Mouse (Mus musculus) stomach, embryonic 14.5 days (tissue): Measurements from ENCODE around the gene Ccdc183. TPM values are rescaled to one million over a fixed set of nuclear protein-coding genes. Genes with fewer than 3 reads are reported as not detected.
A peak's percentile ranks its signal among the peaks of the same experiment; 100 is the strongest.

Experiments used
- ATAC-seq: fragments of 200-750 bp; cut with Nextera tagmentation; 2 replicates; pipeline ENCODE4 v1.8.0; 2017; ENCODE audit warnings: low read depth, moderate TSS enrichment; ENCODE audit not compliant: insufficient number of reproducible peaks, insufficient read depth, low FRiP score
- H3K27ac ChIP-seq: fragments of 300-500 bp; sonication (generic); 2 replicates; pipeline ENCODE4 v1.5.1; 2014; ENCODE audit warnings: mild to moderate bottlenecking, low read length, moderate library complexity, mixed read lengths
- H3K27me3 ChIP-seq: fragments of 300-500 bp; sonication (generic); 2 replicates; pipeline ENCODE4 v1.6.1; 2014; ENCODE audit warnings: low read length, control low read depth, mixed read lengths; ENCODE audit not compliant: control insufficient read depth, insufficient read depth
- H3K36me3 ChIP-seq: fragments of 300-500 bp; sonication (generic); 2 replicates; pipeline ENCODE4 v1.6.1; 2014; ENCODE audit warnings: mild to moderate bottlenecking, control low read depth, low read length, moderate library complexity, mixed read lengths; ENCODE audit not compliant: control insufficient read depth, insufficient read depth
- H3K4me1 ChIP-seq: fragments of 300-500 bp; sonication (generic); 2 replicates; pipeline ENCODE4 v1.6.1; 2014; ENCODE audit warnings: low read length, control low read depth, mixed read lengths; ENCODE audit not compliant: control insufficient read depth, insufficient read depth
- H3K4me2 ChIP-seq: fragments of 300-500 bp; sonication (generic); replicated peaks from 2 replicates; pipeline ENCODE4 v1.6.1; 2014; ENCODE audit warnings: low read depth, low read length, control low read depth
- H3K4me3 ChIP-seq: fragments of 300-500 bp; sonication (generic); 2 replicates; pipeline ENCODE4 v1.5.1; 2014; ENCODE audit warnings: low read depth, low read length, control low read depth
- H3K9ac ChIP-seq: fragments of 300-500 bp; sonication (generic); replicated peaks from 2 replicates; pipeline ENCODE4 v1.6.1; 2014; ENCODE audit warnings: low read depth, mild to moderate bottlenecking, control low read depth, low read length, moderate library complexity, mixed read lengths
- H3K9me3 ChIP-seq: fragments of 300-500 bp; sonication (generic); 2 replicates; pipeline ENCODE4 v1.6.1; 2016; ENCODE audit warnings: low read depth, low read length, control low read depth; ENCODE audit not compliant: control insufficient read depth
- WGBS: fragments of 180-500 bp; shearing (Covaris S2); extraction: QIAGEN DNeasy Blood & Tissue Kit; methylation state at CpG from one replicate; pipeline ENCODE4 v1.1.7; 2014; 5-methylcytosine and 5-hydroxymethylcytosine counted together
- polyA plus RNA-seq: library from polyadenylated mRNA; unstranded; fragments of >200 nt; fragmentation: Nextera tagmentation; extraction: Ambion mirVana; gene quantifications from 2 replicates; pipeline ENCODE4 v1.2.1, GENCODE M21; 2014

Ccdc183 gene
- polyA plus RNA-seq, 1 experiment from 2014 or later, result 0.19 TPM

DNA sequence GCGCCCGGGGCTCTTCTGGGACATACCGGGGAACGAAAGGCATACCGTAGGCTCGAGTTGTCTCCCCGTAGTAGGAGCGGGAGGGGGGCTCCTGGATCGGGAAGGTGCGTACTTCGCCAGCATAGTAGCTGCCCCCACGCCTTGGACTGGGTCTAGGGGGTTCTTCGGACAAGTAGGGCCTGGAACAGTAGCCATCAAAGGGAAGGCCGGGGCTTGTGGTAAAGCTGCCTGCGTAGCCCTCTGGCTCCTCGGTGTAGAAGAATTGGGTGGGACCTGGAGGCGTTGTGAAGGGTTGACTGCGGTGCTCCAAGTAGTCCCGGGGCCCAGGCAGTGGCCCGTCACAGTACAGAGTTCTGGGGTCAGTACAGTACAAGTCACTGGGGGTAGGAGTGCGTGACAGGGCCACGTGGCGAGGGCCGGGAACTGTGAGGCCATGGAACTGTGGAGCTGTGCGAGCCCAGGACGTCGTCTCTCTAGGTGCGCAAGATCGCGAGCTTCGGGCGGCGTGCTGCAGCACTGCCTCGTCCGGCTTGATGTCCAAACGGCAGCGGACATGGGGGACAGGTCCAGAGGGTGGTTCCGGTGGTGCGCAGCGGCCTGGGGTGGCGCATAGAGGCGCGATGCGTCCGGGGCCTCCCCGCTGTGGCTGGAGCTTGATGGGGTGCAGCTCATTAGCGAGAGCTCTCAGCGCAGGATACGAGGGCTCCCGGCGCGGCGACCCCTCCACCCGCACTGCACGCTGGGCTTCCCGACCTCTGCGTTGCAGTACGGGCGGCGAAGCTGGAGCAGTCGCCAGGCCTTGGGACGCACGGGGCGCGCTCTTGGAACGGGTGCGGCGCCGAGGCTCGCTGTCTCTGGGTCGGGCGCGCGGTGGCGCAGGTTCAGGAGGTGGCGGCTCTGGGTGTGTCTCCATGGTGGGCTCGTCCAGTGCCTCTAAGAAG lies 38.4 kb downstream of the Ccdc183 start:
- ATAC-seq, result no peak
- Histone ChIP-seq H3K9me3 (no peaks in the 10 kb centered on the region), H3K4me1 (peaks cover 45% of the 10 kb centered on the region), H3K36me3 (peaks cover 12% of the 10 kb centered on the region), H3K4me2 (peak overlapping the region; percentile 24; the same call in 1 of the 2 replicates), H3K9ac (no peak overlapping the region), H3K27me3 (peaks cover 37% of the 10 kb centered on the region), H3K4me3 (peak overlapping the region; percentile 24), H3K27ac (no peak overlapping the region)
- WGBS, result 6% methylated on average over 77 of the region's 77 CpGs

DNA sequence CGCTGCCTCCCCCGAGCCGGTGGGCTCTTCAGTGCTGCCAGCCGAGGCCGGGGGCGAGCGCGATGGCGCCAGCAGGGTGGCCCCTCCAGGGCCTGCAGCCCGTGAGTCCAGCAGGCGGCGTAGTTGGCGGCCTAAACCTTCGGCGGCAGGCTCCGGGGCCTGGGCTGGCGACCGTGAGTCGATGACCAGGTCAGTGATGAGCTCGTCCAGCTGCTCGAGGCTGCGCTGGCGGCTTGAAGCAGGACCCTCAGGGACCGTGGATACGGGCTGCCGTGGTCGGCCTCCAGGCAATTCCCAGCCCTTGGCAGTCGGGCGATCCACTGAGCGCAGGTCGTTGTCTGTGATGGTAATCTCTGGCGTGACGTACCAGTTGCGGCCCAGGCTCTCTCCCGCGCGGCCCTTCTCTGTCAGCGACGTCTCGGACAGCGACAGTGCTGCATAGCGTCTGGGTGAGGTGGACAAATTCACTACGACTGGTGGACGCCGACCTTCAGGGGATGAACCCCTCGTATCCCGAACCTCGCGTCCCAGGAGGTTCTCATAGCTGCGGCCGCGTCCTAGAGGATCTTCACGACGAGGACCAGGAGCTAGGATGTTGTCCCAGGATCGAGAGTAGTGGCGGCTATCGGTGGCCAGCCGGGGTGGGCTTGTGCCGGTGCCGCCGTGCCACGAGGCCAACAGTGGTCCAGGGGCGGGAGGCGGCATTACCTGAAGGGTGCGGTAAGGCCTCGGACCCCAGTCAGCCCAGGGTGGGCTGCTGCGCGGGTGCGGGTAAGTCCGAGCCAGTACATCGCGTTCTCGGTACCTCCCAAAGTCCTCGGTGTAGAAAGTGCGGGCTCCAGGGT lies 39.3 kb downstream of the Ccdc183 start:
- H3K4me2 ChIP-seq, result peak overlapping the region; percentile 22
- no peaks in the 10 kb centered on the region for H3K9me3 ChIP-seq
- no peak for ATAC-seq
- H3K27me3 ChIP-seq, result peaks cover 37% of the 10 kb centered on the region
- WGBS, result 6% methylated on average over 74 of the region's 75 CpGs
- H3K9ac ChIP-seq, result no peak overlapping the region
- H3K4me3 ChIP-seq, result peak overlapping the region; percentile 15
- H3K4me1 ChIP-seq, result peaks cover 54% of the 10 kb centered on the region
- H3K36me3 ChIP-seq, result peaks cover 3% of the 10 kb centered on the region
- no peak overlapping the region for H3K27ac ChIP-seq

DNA sequence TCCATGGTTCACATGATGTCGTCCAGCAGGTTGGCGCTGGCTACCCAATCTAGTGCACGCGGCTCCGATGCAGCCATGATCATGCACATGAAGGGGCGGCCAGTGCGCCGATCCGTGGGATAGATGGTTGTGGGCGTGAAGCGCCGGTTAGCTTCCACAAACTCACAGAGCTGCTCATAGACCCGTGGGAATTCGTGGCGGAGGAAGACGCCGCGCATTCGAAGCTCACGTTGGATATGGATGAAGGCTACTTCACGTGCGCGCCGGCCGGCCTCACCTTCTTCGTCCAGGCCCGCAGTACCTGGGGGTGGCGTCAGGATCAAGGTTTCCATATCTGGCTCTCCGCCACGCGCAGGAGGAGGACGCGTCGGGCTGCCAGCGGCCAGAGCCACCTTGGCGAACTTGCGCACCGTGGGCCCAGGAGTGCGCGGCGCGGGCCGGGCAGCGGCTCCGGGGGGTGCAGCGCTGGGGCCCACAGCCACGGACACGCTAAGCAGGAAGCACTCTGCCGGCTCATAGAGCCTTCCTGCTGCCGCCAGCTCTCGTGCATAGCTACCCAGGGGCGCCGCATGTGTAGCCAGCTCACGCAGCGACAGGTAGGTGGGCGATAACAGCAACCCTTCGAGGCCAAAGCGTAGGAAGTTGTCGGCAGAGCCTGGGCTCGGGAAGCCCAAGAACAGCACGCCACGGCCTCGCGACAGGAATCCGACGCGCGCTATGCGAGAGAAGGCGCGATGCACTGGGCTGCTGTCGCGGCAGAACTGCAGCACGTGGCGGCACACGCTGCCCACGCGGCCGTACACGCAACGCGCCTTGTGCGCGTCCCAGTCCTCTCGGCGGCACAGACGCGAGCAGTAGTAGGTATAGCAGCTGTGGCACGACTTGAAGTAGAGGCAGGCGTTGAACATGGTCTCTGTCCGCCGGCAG lies 40.2 kb downstream of the Ccdc183 start:
- Histone ChIP-seq H3K4me3 (peak overlapping the region; percentile 15), H3K4me2 (peak overlapping the region; percentile 22), H3K9me3 (no peaks in the 10 kb centered on the region), H3K36me3 (no peaks in the 10 kb centered on the region), H3K27ac (no peak overlapping the region), H3K27me3 (peaks cover 37% of the 10 kb centered on the region), H3K4me1 (peaks cover 54% of the 10 kb centered on the region), H3K9ac (no peak overlapping the region; the same call in 1 of the 2 replicates)
- no peak for ATAC-seq
- 20% methylated on average over 92 of the region's 92 CpGs for WGBS

DNA sequence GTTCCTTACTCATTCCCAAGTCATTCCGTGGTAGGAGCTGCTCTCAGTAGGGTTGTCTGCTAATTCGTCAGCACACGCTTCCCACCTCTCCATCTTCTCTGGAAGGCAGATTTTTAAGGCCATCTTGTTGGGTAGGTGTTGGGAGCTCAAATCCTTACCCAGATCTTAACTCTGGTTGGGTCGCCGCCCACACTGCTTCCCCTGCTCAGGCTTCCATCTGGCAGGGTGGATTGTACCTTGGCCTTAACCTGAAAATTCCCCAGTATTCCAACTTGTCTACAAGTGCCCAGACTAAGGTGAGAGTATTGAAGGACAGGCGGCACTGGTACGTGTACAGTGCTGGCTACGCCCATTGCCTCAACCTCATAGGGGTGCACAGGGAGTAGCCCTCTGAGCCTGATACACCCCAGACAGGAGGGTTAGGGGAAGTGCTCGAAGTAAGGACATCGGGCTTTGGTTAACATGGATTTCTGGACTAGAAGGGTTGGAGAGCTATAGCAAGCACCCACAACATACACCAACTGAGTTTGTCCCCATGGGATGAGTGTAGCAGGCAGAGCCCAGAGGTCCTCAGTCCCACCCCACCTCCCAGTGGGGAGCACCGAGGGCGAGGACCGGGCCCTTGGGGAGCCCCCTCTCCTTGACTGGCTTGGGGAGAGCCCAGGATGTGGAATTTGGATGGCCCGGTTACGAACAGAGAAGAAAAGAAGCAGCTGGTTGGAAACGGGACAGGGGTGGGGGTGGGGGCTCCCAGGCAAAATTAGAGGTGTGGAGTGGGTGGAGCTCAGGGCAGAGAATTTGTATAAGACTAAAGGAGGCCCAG lies 41.2 kb downstream of the Ccdc183 start:
- no peak for ATAC-seq
- Histone ChIP-seq H3K36me3 (peaks cover 4% of the 10 kb centered on the region; the same call in 1 of the 2 replicates), H3K4me2 (peak overlapping the region; percentile 75; the same call in 1 of the 2 replicates), H3K4me3 (no peak overlapping the region), H3K27ac (no peak overlapping the region), H3K9me3 (no peaks in the 10 kb centered on the region), H3K9ac (no peak overlapping the region), H3K4me1 (peaks cover 54% of the 10 kb centered on the region), H3K27me3 (peaks cover 37% of the 10 kb centered on the region)
- WGBS, result 73% methylated on average over 16 of the region's 16 CpGs

DNA sequence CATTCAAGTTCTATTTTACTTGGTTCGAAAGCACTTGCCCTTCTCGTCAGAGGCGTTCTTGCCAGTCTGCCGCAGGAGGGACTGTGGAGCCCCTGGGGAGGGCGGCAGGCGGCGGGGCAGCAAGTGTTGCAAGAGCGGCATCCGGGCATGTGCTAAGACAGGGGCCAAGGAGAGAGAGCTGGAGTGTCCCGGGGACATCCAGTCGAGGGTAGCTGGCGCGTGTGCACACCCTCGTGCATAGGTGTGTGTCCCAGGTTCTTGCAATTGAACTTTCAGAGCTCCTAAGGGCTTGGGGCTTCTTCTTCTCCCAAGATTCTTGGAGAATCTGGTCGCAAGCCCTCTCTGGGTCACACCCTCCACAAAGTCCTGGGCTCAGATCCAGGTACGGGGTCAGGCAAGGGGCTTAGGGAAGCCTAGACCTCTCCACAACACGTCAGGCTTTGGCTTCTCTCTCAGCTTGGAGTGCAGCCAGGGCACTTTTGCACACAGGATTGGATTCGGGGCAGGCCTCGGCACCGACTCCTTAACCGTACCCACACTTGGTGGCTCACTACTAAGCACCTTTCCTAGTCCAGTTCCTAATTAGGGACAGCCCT lies 41.9 kb downstream of the Ccdc183 start:
- no peak for ATAC-seq

GRCm38 (mm10) chr2:25574579-25575431 lies 42.7 kb downstream of the Ccdc183 start, which contains the start of the genes Mamdc4 and Phpt1:
Mamdc4 (minus strand) TSS chr2:25574845.
Phpt1 (minus strand) TSS chr2:25575224.
- H3K4me1 ChIP-seq, result peaks cover 51% of the 10 kb centered on the region
- peak within 1 kb of the TSS; percentile 55 for H3K4me3 ChIP-seq
- WGBS, result under 1% methylated on average over 44 of the region's 45 CpGs
- H3K27ac ChIP-seq, result peak within 1 kb of the TSS; percentile 84
- H3K9ac ChIP-seq, result peak within 1 kb of the TSS; percentile 45
- H3K36me3 ChIP-seq, result peaks cover 13% of the 10 kb centered on the region; the same call in 1 of the 2 replicates
- peak within 1 kb of the TSS; percentile 99 for H3K4me2 ChIP-seq
- H3K27me3 ChIP-seq, result peaks cover 28% of the 10 kb centered on the region
- peak; percentile 98 for ATAC-seq
- H3K9me3 ChIP-seq, result no peaks in the 10 kb centered on the region

More for the DNA sequence above, 41.9 kb downstream of the Ccdc183 start:
- Histone ChIP-seq H3K36me3 (peaks cover 7% of the 10 kb centered on the region; the same call in 1 of the 2 replicates), H3K27ac (peak overlapping the region; percentile 82; the same call in 1 of the 2 replicates), H3K27me3 (peaks cover 36% of the 10 kb centered on the region), H3K9ac (peak overlapping the region; percentile 40; the same call in 1 of the 2 replicates), H3K4me2 (peak overlapping the region; percentile 75), H3K4me1 (peaks cover 54% of the 10 kb centered on the region), H3K4me3 (peak overlapping the region; percentile 55), H3K9me3 (no peaks in the 10 kb centered on the region)
- WGBS, result 14% methylated on average over 21 of the region's 21 CpGs
